Mouse (Mus musculus) embryonic facial prominence, embryonic 11.5 days (tissue): ENCODE data around the gene Tmem202. TPM values are rescaled to one million over a fixed set of nuclear protein-coding genes. Genes with fewer than 3 reads are reported as not detected.

Experiments used
- ATAC-seq: fragments of 200-750 bp; cut with Nextera tagmentation; replicated peaks from 2 replicates; pipeline ENCODE4 v1.8.0; 2017; ENCODE audit warnings: low read depth; ENCODE audit not compliant: insufficient number of reproducible peaks, low FRiP score, low TSS enrichment
- DNase-seq: peaks from one replicate; pipeline ENCODE4 v3.0.0-alpha.2; 2015; ENCODE audit warnings: low spot score
- H3K27ac ChIP-seq: fragments of 300-500 bp; sonication (generic); replicated peaks from 2 replicates; pipeline ENCODE4 v1.5.1; 2014; ENCODE audit warnings: mild to moderate bottlenecking, low read depth, low read length, control low read depth
- H3K27me3 ChIP-seq: fragments of 300-500 bp; sonication (generic); 2 replicates; pipeline ENCODE4 v1.6.1; 2014; ENCODE audit warnings: mild to moderate bottlenecking, low read length, moderate library complexity, mixed read lengths; ENCODE audit not compliant: control insufficient read depth, insufficient read depth
- H3K36me3 ChIP-seq: fragments of 300-500 bp; sonication (generic); replicated peaks from 2 replicates; pipeline ENCODE4 v1.6.1; 2014; ENCODE audit warnings: low read depth, mild to moderate bottlenecking, low read length, moderate library complexity, mixed read lengths; ENCODE audit not compliant: control insufficient read depth, insufficient read depth
- H3K4me1 ChIP-seq: fragments of 300-500 bp; sonication (generic); 2 replicates; pipeline ENCODE4 v1.6.1; 2014; ENCODE audit warnings: low read length, mixed read lengths; ENCODE audit not compliant: control insufficient read depth, insufficient read depth
- H3K4me2 ChIP-seq: fragments of 300-500 bp; sonication (generic); 2 replicates; pipeline ENCODE4 v1.6.1; 2014; ENCODE audit warnings: low read depth, mild to moderate bottlenecking, control low read depth, low read length, moderate library complexity
- H3K4me3 ChIP-seq: fragments of 300-500 bp; sonication (generic); 2 replicates; pipeline ENCODE4 v1.5.1; 2014; ENCODE audit warnings: low read depth, low read length, control low read depth
- H3K9ac ChIP-seq: fragments of 300-500 bp; sonication (generic); replicated peaks from 2 replicates; pipeline ENCODE4 v1.6.1; 2014; ENCODE audit warnings: mild to moderate bottlenecking, control low read depth, low read length
- H3K9me3 ChIP-seq: fragments of 300-500 bp; sonication (generic); replicated peaks from 2 replicates; pipeline ENCODE4 v1.6.1; 2016; ENCODE audit warnings: mild to moderate bottlenecking, low read length, inconsistent platforms, mixed read lengths; ENCODE audit not compliant: control insufficient read depth
- WGBS: fragments of 180-500 bp; shearing (Covaris S2); extraction: QIAGEN DNeasy Blood & Tissue Kit; methylation state at CpG from one replicate; pipeline ENCODE4 v1.1.7; 2014; 5-methylcytosine and 5-hydroxymethylcytosine counted together
- polyA plus RNA-seq: library from polyadenylated mRNA; unstranded; fragments of >200 nt; fragmentation: Nextera tagmentation; extraction: Ambion mirVana; gene quantifications from 2 replicates; pipeline ENCODE4 v1.2.1, GENCODE M21; 2014

The Tmem202 gene
- polyA plus RNA-seq: not detected in 2 replicates

GRCm38 (mm10) chr9:59539441-59540137 lies at the start of gene Tmem202, which contains the start of gene Hexa:
Gene Tmem202 (minus strand): TSS chr9:59539847.
Gene Hexa (plus strand): TSS chr9:59539540.
- Histone ChIP-seq H3K27me3 (no peaks in the 10 kb centered on the region), H3K4me1 (no peaks in the 10 kb centered on the region), H3K4me2 (peak within 1 kb of the TSS; percentile 85), H3K9me3 (no peaks in the 10 kb centered on the region), H3K4me3 (peak within 1 kb of the TSS; percentile 68), H3K36me3 (no peaks in the 10 kb centered on the region), H3K27ac (no peak within 1 kb of the TSS), H3K9ac (peak within 1 kb of the TSS; percentile 79)
- WGBS: 5% methylated on average over 55 of the region's 55 CpGs
- ATAC-seq (peak; percentile 78), DNase-seq (peak; percentile 95)

DNA sequence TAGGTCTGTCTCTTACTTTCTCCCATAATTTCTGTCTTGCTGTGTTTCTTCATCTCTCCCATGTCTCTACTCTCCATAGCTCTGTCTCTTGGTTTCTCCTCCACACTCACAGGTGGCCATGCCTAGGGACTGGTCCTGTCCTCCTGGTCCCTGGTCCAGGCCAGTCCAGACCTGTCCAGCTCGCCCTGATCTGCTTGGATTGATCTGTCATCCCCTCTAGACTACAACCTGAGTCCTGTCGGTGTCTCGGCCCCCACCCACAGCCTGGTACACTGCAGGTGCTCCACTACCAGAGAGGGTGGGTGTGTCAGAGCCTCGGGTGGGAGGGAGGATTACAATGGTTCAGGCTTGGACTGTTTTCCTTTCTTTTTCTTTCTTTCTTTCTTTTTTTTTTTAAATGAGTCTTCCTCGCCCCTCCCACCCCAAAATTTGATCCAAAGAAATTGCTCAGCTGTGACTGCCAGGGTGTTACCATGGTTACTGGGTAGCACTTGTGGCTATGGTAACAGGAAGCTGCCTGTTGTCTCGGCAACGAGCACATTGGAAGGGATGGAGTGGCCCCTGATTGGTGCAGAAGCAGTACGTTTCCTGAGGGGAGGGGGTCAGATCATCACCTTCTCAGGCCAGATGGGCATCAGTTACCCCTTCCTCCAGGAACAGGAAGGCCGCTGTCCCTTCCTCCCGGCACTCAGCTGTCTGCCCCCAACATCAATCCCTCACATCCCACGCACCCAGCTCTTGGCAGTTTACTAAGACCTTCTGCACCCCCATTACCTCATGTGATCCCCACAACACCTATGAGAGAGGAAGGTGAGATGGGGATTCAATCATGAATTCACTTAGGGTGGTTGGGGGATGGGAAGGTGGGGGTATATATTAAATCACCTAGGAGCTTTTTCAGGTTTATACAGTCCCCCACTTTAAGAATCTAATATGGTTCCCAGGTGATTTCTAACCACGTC lies 49.3 kb upstream of the Tmem202 start:
- WGBS: 40% methylated on average over 12 of the region's 12 CpGs
- peak; percentile 42; the same call in 1 of the 2 replicates for ATAC-seq

GRCm38 (mm10) chr9:59588252-59588651 lies 48.6 kb upstream of the Tmem202 start:
- no peak overlapping the region for H3K4me2 ChIP-seq
- H3K27ac ChIP-seq: no peak overlapping the region
- H3K9ac ChIP-seq: no peak overlapping the region
- DNase-seq: no peak
- ATAC-seq: no peak
- H3K4me1 ChIP-seq: no peaks in the 10 kb centered on the region
- 72% methylated on average over 5 of the region's 5 CpGs for WGBS
- H3K36me3 ChIP-seq: no peaks in the 10 kb centered on the region
- H3K4me3 ChIP-seq: no peak overlapping the region
- H3K27me3 ChIP-seq: no peaks in the 10 kb centered on the region; the same call in 1 of the 2 replicates
- no peaks in the 10 kb centered on the region for H3K9me3 ChIP-seq

More for the DNA sequence above, 49.3 kb upstream of the Tmem202 start:
- H3K4me3 ChIP-seq: no peak overlapping the region
- no peaks in the 10 kb centered on the region; the same call in 1 of the 2 replicates for H3K27me3 ChIP-seq
- H3K4me1 ChIP-seq: no peaks in the 10 kb centered on the region
- DNase-seq: peak; percentile 65
- no peak overlapping the region for H3K27ac ChIP-seq
- H3K36me3 ChIP-seq: no peaks in the 10 kb centered on the region
- H3K9ac ChIP-seq: no peak overlapping the region
- no peak overlapping the region for H3K4me2 ChIP-seq
- no peaks in the 10 kb centered on the region for H3K9me3 ChIP-seq

DNA sequence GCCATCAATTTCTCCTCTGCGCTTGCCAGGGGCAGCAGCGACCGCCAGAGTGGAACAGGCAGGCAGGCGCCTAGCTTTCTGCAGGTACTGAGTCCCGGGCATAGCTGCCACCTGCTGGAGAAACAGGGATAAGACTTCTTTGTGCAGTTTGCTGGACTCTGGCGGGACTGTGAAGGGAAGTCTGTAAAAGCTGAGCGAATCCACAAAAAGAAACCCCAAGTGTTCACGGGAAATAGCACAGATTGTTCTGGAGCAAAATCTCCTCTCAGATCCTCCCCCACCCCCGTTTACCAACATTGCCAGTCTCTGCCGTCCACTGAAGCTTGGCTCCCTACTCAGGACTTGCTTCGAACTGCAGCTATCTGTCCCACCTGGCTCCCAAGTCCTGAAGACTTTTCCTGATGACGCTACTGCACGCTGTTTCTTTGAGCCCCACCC lies 45.2 kb upstream of the Tmem202 start:
- Histone ChIP-seq H3K9ac (peak overlapping the region; percentile 44), H3K4me1 (no peaks in the 10 kb centered on the region)

GRCm38 (mm10) chr9:59578505-59578867 lies 38.8 kb upstream of the Tmem202 start:
- Histone ChIP-seq H3K27me3 (no peaks in the 10 kb centered on the region), H3K27ac (no peak overlapping the region), H3K36me3 (no peaks in the 10 kb centered on the region), H3K4me3 (peak overlapping the region; percentile 27), H3K4me1 (no peaks in the 10 kb centered on the region), H3K9me3 (no peaks in the 10 kb centered on the region), H3K4me2 (peak overlapping the region; percentile 59), H3K9ac (no peak overlapping the region)
- no peak for DNase-seq
- under 1% methylated on average over 18 of the region's 20 CpGs for WGBS
- ATAC-seq: no peak

More for the DNA sequence above, 45.2 kb upstream of the Tmem202 start:
- ATAC-seq (peak; percentile 71), DNase-seq (peak; percentile 82)
- no peaks in the 10 kb centered on the region for H3K9me3 ChIP-seq
- 7% methylated on average over 13 of the region's 13 CpGs for WGBS
- no peaks in the 10 kb centered on the region for H3K36me3 ChIP-seq
- H3K27ac ChIP-seq: no peak overlapping the region
- no peaks in the 10 kb centered on the region; the same call in 1 of the 2 replicates for H3K27me3 ChIP-seq
- peak overlapping the region; percentile 33 for H3K4me2 ChIP-seq
- peak overlapping the region; percentile 17 for H3K4me3 ChIP-seq

DNA sequence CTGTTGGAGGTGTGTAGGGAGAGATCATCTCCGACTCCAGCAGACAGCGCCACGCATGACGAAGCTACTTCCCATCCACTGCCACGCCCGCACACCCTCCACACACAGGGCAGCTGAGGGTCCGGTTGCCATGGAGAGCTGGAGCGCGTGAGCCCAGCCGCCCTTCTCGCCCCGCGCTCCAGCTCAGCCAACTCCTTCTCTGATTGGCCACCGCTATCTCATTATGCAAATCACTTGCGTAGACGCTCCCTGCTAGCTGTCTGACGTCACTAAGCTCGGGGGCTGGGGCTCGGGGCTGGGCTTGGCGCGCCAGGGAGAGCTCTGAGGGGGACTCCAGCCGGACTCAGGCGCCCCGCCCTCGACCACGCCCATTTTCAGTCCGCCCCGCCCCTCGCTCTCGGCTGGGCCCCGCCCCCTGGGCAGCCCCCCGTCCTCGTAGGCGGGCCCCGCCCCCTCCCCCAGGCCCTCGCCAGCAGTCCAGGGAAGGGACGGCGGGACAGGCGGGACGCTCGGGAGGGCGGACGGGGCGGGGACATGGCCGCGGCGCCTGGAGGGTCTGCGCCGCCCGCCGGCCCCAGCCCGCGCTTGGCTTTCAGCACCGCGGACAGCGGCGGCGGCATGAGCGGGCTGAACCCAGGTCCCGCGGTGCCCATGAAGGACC lies 38.3 kb upstream of the Tmem202 start, which contains the start of gene Celf6:
Gene Celf6, plus strand, starts transcription at position 74 of the 661 bp plus-strand sequence.
- no peaks in the 10 kb centered on the region for H3K9me3 ChIP-seq
- H3K36me3 ChIP-seq: no peaks in the 10 kb centered on the region
- H3K4me1 ChIP-seq: no peaks in the 10 kb centered on the region
- no peaks in the 10 kb centered on the region for H3K27me3 ChIP-seq
- peak within 1 kb of the TSS; percentile 59 for H3K4me2 ChIP-seq
- peak; percentile 96 for ATAC-seq
- WGBS: under 1% methylated on average over 32 of the region's 61 CpGs
- H3K27ac ChIP-seq: no peak within 1 kb of the TSS
- H3K9ac ChIP-seq: no peak within 1 kb of the TSS
- DNase-seq: peak; percentile 98
- peak within 1 kb of the TSS; percentile 27 for H3K4me3 ChIP-seq

DNA sequence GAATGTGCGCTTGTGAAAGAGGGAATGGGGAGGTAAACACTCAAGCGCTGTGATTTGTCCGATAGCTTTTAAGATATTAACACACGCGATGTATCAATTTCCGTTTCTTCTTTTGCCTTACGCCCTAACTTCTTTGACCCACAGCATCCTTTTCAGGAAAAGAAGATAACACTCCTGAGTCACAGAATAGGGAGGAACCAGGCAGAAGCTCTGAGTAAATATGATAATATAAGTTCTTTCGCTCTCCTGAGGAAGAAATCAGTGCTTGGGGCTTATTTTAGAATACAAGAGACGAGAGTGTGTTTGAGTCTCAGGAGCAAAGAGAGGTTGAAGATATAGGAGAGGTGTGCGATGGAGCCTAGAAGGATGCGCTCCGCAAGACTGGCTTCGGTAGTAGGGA lies 37.8 kb upstream of the Tmem202 start:
- no peak for ATAC-seq
- no peak for DNase-seq
- no peak overlapping the region for H3K27ac ChIP-seq
- peak overlapping the region; percentile 22; the same call in 1 of the 2 replicates for H3K4me3 ChIP-seq
- no peak overlapping the region for H3K9ac ChIP-seq
- H3K4me2 ChIP-seq: peak overlapping the region; percentile 59
- no peaks in the 10 kb centered on the region for H3K36me3 ChIP-seq
- H3K9me3 ChIP-seq: no peaks in the 10 kb centered on the region
- no peaks in the 10 kb centered on the region for H3K27me3 ChIP-seq
- no peaks in the 10 kb centered on the region for H3K4me1 ChIP-seq
- WGBS: 15% methylated on average over 13 of the region's 13 CpGs
